Mouse (Mus musculus): Measurements from ENCODE around the gene Kif1c. TPM values are rescaled to one million over a fixed set of nuclear protein-coding genes. Genes with fewer than 3 reads are reported as not detected.

The Kif1c gene
- polyA plus RNA-seq, 1 experiment from 2014 or later, result 3.5 TPM

GRCm38 (mm10) chr11:70681897-70682581 is 18.3 kb upstream of the Kif1c start:
- ATAC-seq (replicated peaks; ENCODE audit: low FRiP score), result no peak; the same call in 1 of the 2 replicates
- Histone ChIP-seq H3K4me2 (no peak overlapping the region), H3K36me3 (peaks cover 71% of the 10 kb centered on the region), H3K27me3 (no peaks in the 10 kb centered on the region), H3K4me1 (peaks cover 13% of the 10 kb centered on the region), H3K27ac (no peak overlapping the region), H3K9me3 (replicated peaks) (no peaks in the 10 kb centered on the region), H3K9ac (no peak overlapping the region), H3K4me3 (replicated peaks) (no peak overlapping the region)
- 32% methylated on average over 11 of the region's 11 CpGs for WGBS

GRCm38 (mm10) chr11:70683640-70684039 is 16.7 kb upstream of the Kif1c start:
- no peak overlapping the region for H3K4me3 ChIP-seq (replicated peaks)
- H3K27me3 ChIP-seq, result no peaks in the 10 kb centered on the region
- WGBS, result 88% methylated on average over 5 of the region's 5 CpGs
- H3K27ac ChIP-seq, result no peak overlapping the region
- no peaks in the 10 kb centered on the region for H3K9me3 ChIP-seq (replicated peaks)
- H3K4me1 ChIP-seq, result peaks cover 25% of the 10 kb centered on the region
- H3K36me3 ChIP-seq, result peaks cover 64% of the 10 kb centered on the region
- no peak for ATAC-seq (replicated peaks; ENCODE audit: low FRiP score)
- H3K9ac ChIP-seq, result no peak overlapping the region
- no peak overlapping the region for H3K4me2 ChIP-seq

GRCm38 (mm10) chr11:70686901-70687566 is 13.3 kb upstream of the Kif1c start:
- Histone ChIP-seq H3K9ac (peak overlapping the region; percentile 72), H3K36me3 (peaks cover 37% of the 10 kb centered on the region), H3K4me1 (peaks cover 27% of the 10 kb centered on the region), H3K4me2 (peak overlapping the region; percentile 89), H3K9me3 (replicated peaks) (no peaks in the 10 kb centered on the region), H3K4me3 (replicated peaks) (peak overlapping the region; percentile 81), H3K27me3 (no peaks in the 10 kb centered on the region), H3K27ac (peak overlapping the region; percentile 92)
- WGBS, result 2% methylated on average over 16 of the region's 16 CpGs
- ATAC-seq (replicated peaks; ENCODE audit: low FRiP score), result peak; percentile 69

GRCm38 (mm10) chr11:70687601-70688199 is 12.6 kb upstream of the Kif1c start, which contains the start of gene Camta2:
Gene Camta2, minus strand, starts transcription at chr11:70688105.
- peak within 1 kb of the TSS; percentile 92 for H3K27ac ChIP-seq
- H3K27me3 ChIP-seq, result no peaks in the 10 kb centered on the region
- H3K9ac ChIP-seq, result peak within 1 kb of the TSS; percentile 72
- H3K36me3 ChIP-seq, result peaks cover 32% of the 10 kb centered on the region
- WGBS, result under 1% methylated on average over 55 of the region's 55 CpGs
- peak within 1 kb of the TSS; percentile 89 for H3K4me2 ChIP-seq
- H3K4me1 ChIP-seq, result peaks cover 22% of the 10 kb centered on the region
- peak within 1 kb of the TSS; percentile 81 for H3K4me3 ChIP-seq (replicated peaks)
- ATAC-seq (replicated peaks; ENCODE audit: low FRiP score), result peak; percentile 91
- no peaks in the 10 kb centered on the region for H3K9me3 ChIP-seq (replicated peaks)

GRCm38 (mm10) chr11:70688372-70688771 is 12.0 kb upstream of the Kif1c start:
- H3K27ac ChIP-seq, result peak overlapping the region; percentile 92
- ATAC-seq (replicated peaks; ENCODE audit: low FRiP score), result no peak
- WGBS, result 9% methylated on average over 8 of the region's 8 CpGs

GRCm38 (mm10) chr11:70689578-70689977 is 10.8 kb upstream of the Kif1c start:
- no peak overlapping the region for H3K4me3 ChIP-seq (replicated peaks)
- no peaks in the 10 kb centered on the region for H3K9me3 ChIP-seq (replicated peaks)
- no peak overlapping the region for H3K27ac ChIP-seq
- H3K27me3 ChIP-seq, result no peaks in the 10 kb centered on the region
- peaks cover 22% of the 10 kb centered on the region for H3K4me1 ChIP-seq
- 66% methylated on average over 4 of the region's 4 CpGs for WGBS
- H3K4me2 ChIP-seq, result no peak overlapping the region
- ATAC-seq (replicated peaks; ENCODE audit: low FRiP score), result no peak
- H3K36me3 ChIP-seq, result peaks cover 14% of the 10 kb centered on the region
- no peak overlapping the region for H3K9ac ChIP-seq

More at GRCm38 (mm10) chr11:70688372-70688771, 12.0 kb upstream of the Kif1c start:
- Histone ChIP-seq H3K9ac (peak overlapping the region; percentile 72), H3K27me3 (no peaks in the 10 kb centered on the region), H3K36me3 (peaks cover 25% of the 10 kb centered on the region), H3K4me3 (replicated peaks) (peak overlapping the region; percentile 81), H3K9me3 (replicated peaks) (no peaks in the 10 kb centered on the region), H3K4me1 (peaks cover 22% of the 10 kb centered on the region), H3K4me2 (peak overlapping the region; percentile 89)

- Histone ChIP-seq H3K9me3 (replicated peaks) (no peaks in the 10 kb centered on the region), H3K4me2 (no peak overlapping the region), H3K4me1 (peaks cover 5% of the 10 kb centered on the region), H3K9ac (no peak overlapping the region), H3K4me3 (replicated peaks) (no peak overlapping the region), H3K27me3 (no peaks in the 10 kb centered on the region), H3K36me3 (no peaks in the 10 kb centered on the region), H3K27ac (no peak overlapping the region)
- no peak for ATAC-seq (replicated peaks; ENCODE audit: low FRiP score)
- WGBS, result 70% methylated on average over 3 of the region's 3 CpGs
Measured at GRCm38 (mm10) chr11:70693504-70693903, 6.8 kb upstream of the Kif1c start.

- no peak for ATAC-seq (replicated peaks; ENCODE audit: low FRiP score)
- no peak overlapping the region for H3K27ac ChIP-seq
- no peaks in the 10 kb centered on the region for H3K27me3 ChIP-seq
- no peak overlapping the region for H3K4me2 ChIP-seq
- H3K36me3 ChIP-seq, result no peaks in the 10 kb centered on the region
- no peak overlapping the region for H3K4me3 ChIP-seq (replicated peaks)
- WGBS, result 70% methylated on average over 3 of the region's 3 CpGs
- peaks cover 22% of the 10 kb centered on the region for H3K4me1 ChIP-seq
- no peak overlapping the region for H3K9ac ChIP-seq
- H3K9me3 ChIP-seq (replicated peaks), result no peaks in the 10 kb centered on the region
Measured at GRCm38 (mm10) chr11:70697376-70697775, 3.0 kb upstream of the Kif1c start.

- no peak for ATAC-seq (replicated peaks; ENCODE audit: low FRiP score)
- Histone ChIP-seq H3K9ac (no peak overlapping the region), H3K27ac (no peak overlapping the region), H3K9me3 (replicated peaks) (no peaks in the 10 kb centered on the region), H3K4me2 (peak overlapping the region; percentile 77; the same call in 1 of the 2 replicates), H3K4me1 (peaks cover 26% of the 10 kb centered on the region), H3K36me3 (peaks cover 11% of the 10 kb centered on the region), H3K27me3 (no peaks in the 10 kb centered on the region), H3K4me3 (replicated peaks) (0 out of 2 replicates have a peak overlapping the region, but pooled peaks have one; percentile 96)
- WGBS, result 83% methylated on average over 2 of the region's 2 CpGs
Measured at GRCm38 (mm10) chr11:70699051-70699450, 1.3 kb upstream of the Kif1c start.

GRCm38 (mm10) chr11:70700613-70701012 is 265 bp downstream of the Kif1c start:
- Histone ChIP-seq H3K9me3 (replicated peaks) (no peaks in the 10 kb centered on the region), H3K36me3 (peaks cover 27% of the 10 kb centered on the region), H3K27ac (peak overlapping the region; percentile 98), H3K4me1 (peaks cover 26% of the 10 kb centered on the region), H3K9ac (peak overlapping the region; percentile 97), H3K27me3 (no peaks in the 10 kb centered on the region), H3K4me2 (peak overlapping the region; percentile 77), H3K4me3 (replicated peaks) (peak overlapping the region; percentile 96)
- peak; percentile 66 for ATAC-seq (replicated peaks; ENCODE audit: low FRiP score)
- WGBS, result under 1% methylated on average over 34 of the region's 34 CpGs

GRCm38 (mm10) chr11:70701221-70701955 is 1.0 kb downstream of the Kif1c start:
- H3K4me3 ChIP-seq (replicated peaks), result peak overlapping the region; percentile 96
- H3K27me3 ChIP-seq, result no peaks in the 10 kb centered on the region
- peak overlapping the region; percentile 97 for H3K9ac ChIP-seq
- H3K4me1 ChIP-seq, result peaks cover 26% of the 10 kb centered on the region
- H3K9me3 ChIP-seq (replicated peaks), result no peaks in the 10 kb centered on the region
- peaks cover 35% of the 10 kb centered on the region for H3K36me3 ChIP-seq
- no peak for ATAC-seq (replicated peaks; ENCODE audit: low FRiP score)
- 4% methylated on average over 10 of the region's 10 CpGs for whole genome bisulfite sequencing
- peak overlapping the region; percentile 98; the same call in 1 of the 2 replicates for H3K27ac ChIP-seq
- H3K4me2 ChIP-seq, result peak overlapping the region; percentile 77
